Mouse (Mus musculus) urinary bladder, adult 2 months (tissue): ENCODE results near the gene Abhd11. TPM values are rescaled to one million over a fixed set of nuclear protein-coding genes. Genes with fewer than 3 reads are reported as not detected.
"Not testable (repeated sequence)": the region's sequence is repeated elsewhere in the genome, so short reads cannot be mapped to it uniquely, and the experiment has no call there.

Experiments used
- DNase-seq: peaks from one replicate; pipeline ENCODE4 v3.0.0; 2022; ENCODE audit warnings: low spot score
- polyA plus RNA-seq: library from polyadenylated mRNA; depleted of rRNA; stranded (reverse); fragments of >200 nt; gene quantifications from 2 replicates; pipeline ENCODE4 v1.2.3, GENCODE M21; 2012; rRNA removed

The Abhd11 gene
- polyA plus RNA-seq, 1 experiment, result 69.5 TPM

- DNase-seq, result peak; percentile 65
Observed at GRCm38 (mm10) chr5:135023344-135024173, 14.6 kb downstream of the Abhd11 start, which contains the start of gene Stx1a. TSS of gene Stx1a (plus strand) at chr5:135023482.

- no peak for DNase-seq
Observed at GRCm38 (mm10) chr5:135024665-135025224, 15.8 kb downstream of the Abhd11 start.

- no peak for DNase-seq
Observed at GRCm38 (mm10) chr5:135025899-135026298, 16.9 kb downstream of the Abhd11 start.

- no peak for DNase-seq
Observed at GRCm38 (mm10) chr5:135029007-135029854, 20.3 kb downstream of the Abhd11 start.

GRCm38 (mm10) chr5:135032581-135032980 lies 23.6 kb downstream of the Abhd11 start:
- DNase-seq, result no peak

GRCm38 (mm10) chr5:135034593-135034992 lies 25.6 kb downstream of the Abhd11 start:
- DNase-seq, result no peak

- no peak for DNase-seq
Observed at GRCm38 (mm10) chr5:135035608-135036359, 26.8 kb downstream of the Abhd11 start.

- DNase-seq, result no peak
Observed at GRCm38 (mm10) chr5:135037946-135038345, 29.0 kb downstream of the Abhd11 start.

- no peak for DNase-seq
Observed at GRCm38 (mm10) chr5:135039541-135039940, 30.6 kb downstream of the Abhd11 start.

GRCm38 (mm10) chr5:135040059-135040458 lies 31.1 kb downstream of the Abhd11 start:
- DNase-seq, result no peak

GRCm38 (mm10) chr5:135040777-135041176 lies 31.8 kb downstream of the Abhd11 start:
- DNase-seq, result no peak

GRCm38 (mm10) chr5:135042105-135042788 lies 33.3 kb downstream of the Abhd11 start:
- DNase-seq, result no peak

GRCm38 (mm10) chr5:135044575-135044974 lies 35.6 kb downstream of the Abhd11 start:
- no peak for DNase-seq

- DNase-seq, result no peak
Observed at GRCm38 (mm10) chr5:135048539-135048938, 39.6 kb downstream of the Abhd11 start.

GRCm38 (mm10) chr5:135049268-135049667 lies 40.3 kb downstream of the Abhd11 start:
- not testable (repeated sequence) for DNase-seq

- DNase-seq, result no peak
Observed at GRCm38 (mm10) chr5:135053356-135053755, 44.4 kb downstream of the Abhd11 start.

Other genes with a start within 250 kb of the Abhd11 start
- not detected in 2 replicates for gene Tmem270, start 102.4 kb upstream of the Abhd11 start, polyA plus RNA-seq
- not detected in 2 replicates for gene Cldn13, start 93.6 kb upstream of the Abhd11 start, polyA plus RNA-seq
- 84.7 and 103 TPM in 2 replicates for gene Mettl27, start 76.8 kb upstream of the Abhd11 start, polyA plus RNA-seq
- gene Cldn4, start 62.2 kb upstream of the Abhd11 start, polyA plus RNA-seq, result 295 and 393 TPM in 2 replicates
- gene Cldn3, start 22.9 kb upstream of the Abhd11 start, polyA plus RNA-seq, result 0.15 and 0.17 TPM in 2 replicates
- gene Stx1a, start 14.3 kb downstream of the Abhd11 start, polyA plus RNA-seq, result 9.6 and 11.5 TPM in 2 replicates
- 25.3 and 28.1 TPM in 2 replicates for gene Dnajc30, start 55.0 kb downstream of the Abhd11 start, polyA plus RNA-seq
- 51.2 and 54.6 TPM in 2 replicates for gene Bud23, start 55.8 kb downstream of the Abhd11 start, polyA plus RNA-seq
- 4.0 and 4.4 TPM in 2 replicates for gene Vps37d, start 69.1 kb downstream of the Abhd11 start, polyA plus RNA-seq
- 1.9 and 2.5 TPM in 2 replicates for gene Mlxipl, start 80.7 kb downstream of the Abhd11 start, polyA plus RNA-seq
- gene Tbl2, start 140.5 kb downstream of the Abhd11 start, polyA plus RNA-seq, result 7.2 and 9.7 TPM in 2 replicates
- 33.4 and 43.0 TPM in 2 replicates for gene Bcl7b, start 159.1 kb downstream of the Abhd11 start, polyA plus RNA-seq
- gene Baz1b, start 178.1 kb downstream of the Abhd11 start, polyA plus RNA-seq, result 33.2 and 41.7 TPM in 2 replicates
- 0.07 and 0.11 TPM in 2 replicates for gene Fzd9, start 242.1 kb downstream of the Abhd11 start, polyA plus RNA-seq